ENCODE assay signal across 8 mouse cellular contexts in the genomic region with DNA sequence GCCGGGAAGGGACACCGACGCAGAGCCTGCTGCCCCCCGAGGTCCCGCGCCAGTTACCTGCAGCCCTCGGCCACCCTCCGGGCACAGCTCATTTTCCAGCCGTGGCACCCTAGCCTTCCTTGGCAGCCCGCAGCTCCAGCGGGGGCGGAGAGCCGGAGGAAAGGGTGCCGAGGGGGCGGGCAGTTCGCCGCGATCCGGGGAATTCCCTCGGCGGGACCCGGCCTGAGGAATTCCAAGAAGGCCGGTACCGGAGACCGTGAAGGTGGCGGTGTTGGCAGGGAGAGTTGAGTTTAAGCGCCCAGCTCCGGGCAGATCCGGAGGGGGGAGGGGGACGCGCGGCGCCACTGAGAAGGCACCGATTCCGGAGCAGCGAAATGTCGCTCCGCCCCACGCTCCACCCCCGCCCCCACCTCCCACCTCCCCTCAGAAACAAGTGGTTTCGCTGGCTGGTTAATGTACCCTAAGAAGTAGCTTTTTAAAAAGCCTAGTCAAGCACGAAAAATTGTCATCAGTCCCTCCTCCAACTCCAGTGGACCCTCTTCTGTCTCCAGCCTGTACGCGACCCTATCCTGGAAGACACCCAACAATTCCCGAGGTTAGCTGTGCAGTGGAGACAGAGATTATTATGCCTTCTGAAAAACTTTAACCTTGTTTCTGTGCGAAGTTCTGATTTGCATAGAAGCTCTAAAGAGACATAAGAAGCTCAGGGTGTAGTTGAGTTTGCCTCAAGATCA. TPM values are rescaled to one million over a fixed set of nuclear protein-coding genes. Genes with fewer than 3 reads are reported as not detected.
DNase-seq lines count a peak whose midpoint lies in the region; ATAC-seq lines count a peak whose summit lies in the region.

No protein-coding gene starts in this region.

- H3K36me3 ChIP-seq in forebrain, embryonic 12.5 days (replicated peaks): no peaks in the 10 kb centered on the region
- no peaks in the 10 kb centered on the region for H3K36me3 ChIP-seq in liver, embryonic 13.5 days
- no peaks in the 10 kb centered on the region for H3K36me3 ChIP-seq in neural tube, embryonic 13.5 days

- H3K4me1 ChIP-seq in forebrain, embryonic 12.5 days: peaks cover 28% of the 10 kb centered on the region
- H3K4me1 ChIP-seq in liver, embryonic 13.5 days (replicated peaks): no peaks in the 10 kb centered on the region
- peaks cover 26% of the 10 kb centered on the region for H3K4me1 ChIP-seq in neural tube, embryonic 13.5 days (replicated peaks)

- DNase-seq in thymus, adult 18-20 months: peak; percentile 12 to 19
- DNase-seq in thymus, postnatal 0 days (ENCODE audit: low spot score): no peak
- DNase-seq in heart, postnatal 10 days: peak; percentile 77 to 81
- peak; percentile 90 to 94 for DNase-seq in kidney, postnatal 25 days
- DNase-seq in liver, embryonic 13.5 days: no peak
- DNase-seq in thymus, postnatal 25 days: peak; percentile 40

- no peaks in the 10 kb centered on the region for H3K9me3 ChIP-seq in forebrain, embryonic 12.5 days
- H3K9me3 ChIP-seq in liver, embryonic 13.5 days (replicated peaks): no peaks in the 10 kb centered on the region
- no peaks in the 10 kb centered on the region for H3K9me3 ChIP-seq in neural tube, embryonic 13.5 days

- ATAC-seq in forebrain, embryonic 12.5 days (ENCODE audit: low FRiP score): peak; percentile 62
- no peak for ATAC-seq in liver, embryonic 13.5 days (ENCODE audit: low read depth)
- ATAC-seq in neural tube, embryonic 13.5 days (ENCODE audit: low read depth): peak; percentile 72

- H3K4me3 ChIP-seq in forebrain, embryonic 12.5 days (replicated peaks): peak overlapping the region; percentile 66
- H3K4me3 ChIP-seq in liver, embryonic 13.5 days (replicated peaks): peak overlapping the region; percentile 56
- H3K4me3 ChIP-seq in neural tube, embryonic 13.5 days: peak overlapping the region; percentile 58

- peak overlapping the region; percentile 65 for H3K9ac ChIP-seq in forebrain, embryonic 12.5 days
- H3K9ac ChIP-seq in liver, embryonic 13.5 days: peak overlapping the region; percentile 29; the same call in 1 of the 2 replicates
- H3K9ac ChIP-seq in neural tube, embryonic 13.5 days: peak overlapping the region; percentile 70

- peak overlapping the region; percentile 96 for H3K4me2 ChIP-seq in forebrain, embryonic 12.5 days
- peak overlapping the region; percentile 63 for H3K4me2 ChIP-seq in liver, embryonic 13.5 days
- peak overlapping the region; percentile 96 for H3K4me2 ChIP-seq in neural tube, embryonic 13.5 days

- H3K27me3 ChIP-seq in forebrain, embryonic 12.5 days: peaks cover 73% of the 10 kb centered on the region
- H3K27me3 ChIP-seq in liver, embryonic 13.5 days: peaks cover 72% of the 10 kb centered on the region
- peaks cover 73% of the 10 kb centered on the region for H3K27me3 ChIP-seq in neural tube, embryonic 13.5 days

- H3K27ac ChIP-seq in forebrain, embryonic 12.5 days: no peak overlapping the region
- H3K27ac ChIP-seq in liver, embryonic 13.5 days: no peak overlapping the region
- no peak overlapping the region; the same call in 1 of the 2 replicates for H3K27ac ChIP-seq in neural tube, embryonic 13.5 days (replicated peaks)

- under 1% methylated on average over 46 of the region's 46 CpGs for WGBS in forebrain, embryonic 12.5 days
- WGBS in liver, embryonic 13.5 days (ENCODE audit: insufficient replicate concordance): 2% methylated on average over 46 of the region's 46 CpGs
- WGBS in neural tube, embryonic 13.5 days: under 1% methylated on average over 46 of the region's 46 CpGs

- intact Hi-C loops in heart, postnatal 10 days (cut with DNase I): loop anchor here (5.0 to 10.0 kb wide), 2 partner anchors 119 to 281 kb away; a partner anchor contains a TSS

RNA-seq across cellular contexts. Expression of a gene that starts 32.5 kb away (rescaled TPM):
- 1.8 and 2.6 TPM in 2 replicates for polyA plus RNA-seq in thymus, postnatal 0 days (2015; fragmentation: Nextera tagmentation; extraction: Ambion mirVana)
- 49.4 and 50.5 TPM in 2 replicates for polyA plus RNA-seq in forebrain, embryonic 12.5 days (2016; fragmentation: Nextera tagmentation; extraction: Ambion mirVana)
- 10 to 100 TPM; 23.5 to 24.2 TPM for total RNA-seq in heart, postnatal 10 days (2021)
- 0.46 and 0.61 TPM in 2 replicates for polyA plus RNA-seq in liver, embryonic 13.5 days (2015; fragmentation: Nextera tagmentation; extraction: Ambion mirVana)
- 33.5 and 36.7 TPM in 2 replicates for polyA plus RNA-seq in neural tube, embryonic 13.5 days (2015; fragmentation: Nextera tagmentation; extraction: Ambion mirVana)

Comparison
In these comparisons a context has a peak if more than half of its experiments do, and no peak if none do; other contexts are left out.
1. DNase-seq: peak in thymus, adult 18-20 months (2 of 2), heart, postnatal 10 days (2 of 2), kidney, postnatal 25 days (2 of 2) and thymus, postnatal 25 days (single experiment); none in thymus, postnatal 0 days (single experiment) and liver, embryonic 13.5 days (single experiment).
2. Peak in every context shown above with its lines, with median percentiles within 50 percentile points of each other: H3K4me2 ChIP-seq, H3K4me3 ChIP-seq and H3K9ac ChIP-seq.